In genomic region chr8:77623677-77624209, GRCm38 (mm10) we compare ENCODE assay signal across 30 mouse cellular contexts. TPM values are rescaled to one million over a fixed set of nuclear protein-coding genes. Genes with fewer than 3 reads are reported as not detected.
DNase-seq lines count a peak whose midpoint lies in the region; ATAC-seq lines count a peak whose summit lies in the region.
"Had no signal": no experiment of that assay in that cellular context is flagged by ENCODE, and none has a peak within 500 bp of the region (broad histone marks: within the 10 kb centered on the region; RNA-seq: fewer than 3 reads in every experiment).

No protein-coding gene starts in this region.

- H3K4me1 ChIP-seq in neural tube, embryonic 12.5 days = no peaks in the 10 kb centered on the region
- H3K4me1 ChIP-seq: embryonic facial prominence, embryonic 15.5 days; forebrain, embryonic 15.5 days; heart, embryonic 13.5 days; hindbrain, embryonic 15.5 days; kidney, embryonic 15.5 days; limb, embryonic 12.5 days; midbrain, embryonic 15.5 days had no signal

- peak; percentile 61 for ATAC-seq in neural tube, embryonic 12.5 days (ENCODE audit: low FRiP score, low read depth)
- ATAC-seq in activated CD4-positive, CD25-positive, alpha-beta regulatory T cell, adult 4 months = peak; percentile 77
- peak; percentile 29; the same call in 1 of the 2 replicates for ATAC-seq in megakaryocyte progenitor cell, adult 5-6 weeks (replicated peaks; ENCODE audit: poor library complexity)
- ATAC-seq in erythroblast, adult 5-6 weeks (replicated peaks; ENCODE audit: low FRiP score, poor library complexity, severe bottlenecking) = no peak
- ATAC-seq: forebrain, embryonic 15.5 days; intestine, postnatal 0 days; liver, postnatal 0 days; lung, postnatal 0 days; midbrain, embryonic 15.5 days had no signal

- no peaks in the 10 kb centered on the region for H3K9me3 ChIP-seq in neural tube, embryonic 12.5 days
- H3K9me3 ChIP-seq: embryonic facial prominence, embryonic 15.5 days; forebrain, embryonic 15.5 days; heart, embryonic 13.5 days; hindbrain, embryonic 15.5 days; kidney, embryonic 15.5 days; limb, embryonic 12.5 days; midbrain, embryonic 15.5 days had no signal

- peak; percentile 64 for DNase-seq in heart, adult 11 months
- no peak for DNase-seq in heart, adult 9 months (ENCODE audit: low spot score in 2 of 2)
- no peak for DNase-seq in neural tube, embryonic 10.5 days (ENCODE audit: extremely low spot score, low spot score)
- no peak for DNase-seq in ovary, adult 18-20 months (ENCODE audit: low spot score)
- DNase-seq: cerebellum, adult 18-20 months; cerebellum, postnatal 14 days; heart, adult 18-20 months; kidney, postnatal 36 days; layer of hippocampus, postnatal 36 days; liver, postnatal 0 days; retina, postnatal 1 day; right cerebral cortex, postnatal 25 days; spleen, adult 18-20 months; thymus, postnatal 36 days had no signal

- no peak overlapping the region for H3K9ac ChIP-seq in neural tube, embryonic 12.5 days
- H3K9ac ChIP-seq: embryonic facial prominence, embryonic 15.5 days; forebrain, embryonic 15.5 days; heart, embryonic 13.5 days; hindbrain, embryonic 15.5 days; kidney, embryonic 15.5 days; limb, embryonic 12.5 days; liver, postnatal 0 days; midbrain, embryonic 15.5 days had no signal

- no peak overlapping the region for H3K4me2 ChIP-seq in neural tube, embryonic 12.5 days (replicated peaks)
- H3K4me2 ChIP-seq: embryonic facial prominence, embryonic 15.5 days; forebrain, embryonic 15.5 days; heart, embryonic 13.5 days; hindbrain, embryonic 15.5 days; kidney, embryonic 15.5 days; limb, embryonic 12.5 days; liver, embryonic 11.5 days; midbrain, embryonic 15.5 days had no signal

- H3K4me3 ChIP-seq in neural tube, embryonic 12.5 days = no peak overlapping the region
- H3K4me3 ChIP-seq: embryonic facial prominence, embryonic 15.5 days; forebrain, embryonic 15.5 days; heart, embryonic 13.5 days; hindbrain, embryonic 15.5 days; kidney, embryonic 15.5 days; limb, embryonic 12.5 days; midbrain, embryonic 15.5 days; myocyte had no signal

- no peaks in the 10 kb centered on the region for H3K36me3 ChIP-seq in neural tube, embryonic 12.5 days
- H3K36me3 ChIP-seq: embryonic facial prominence, embryonic 15.5 days; forebrain, embryonic 15.5 days; heart, embryonic 13.5 days; hindbrain, embryonic 15.5 days; kidney, embryonic 15.5 days; limb, embryonic 12.5 days; midbrain, embryonic 15.5 days had no signal

- H3K27ac ChIP-seq in neural tube, embryonic 12.5 days = no peak overlapping the region
- H3K27ac ChIP-seq: embryonic facial prominence, embryonic 15.5 days; forebrain, embryonic 15.5 days; heart, embryonic 13.5 days; hindbrain, embryonic 15.5 days; kidney, embryonic 15.5 days; limb, embryonic 12.5 days; midbrain, embryonic 15.5 days had no signal

- H3K27me3 ChIP-seq in neural tube, embryonic 12.5 days (replicated peaks) = no peaks in the 10 kb centered on the region
- H3K27me3 ChIP-seq: CH12.LX; embryonic facial prominence, embryonic 15.5 days; forebrain, embryonic 15.5 days; heart, embryonic 13.5 days; hindbrain, embryonic 15.5 days; kidney, embryonic 15.5 days; limb, embryonic 12.5 days; midbrain, embryonic 15.5 days had no signal

- WGBS in neural tube, embryonic 12.5 days = 54% methylated on average over 7 of the region's 7 CpGs

RNA-seq across cellular contexts. Expression of gene Tmem184c, which starts 13.2 kb away (rescaled TPM):
- 61.5 and 64.0 TPM in 2 replicates for polyA plus RNA-seq in neural tube, embryonic 12.5 days (2016; fragmentation: Nextera tagmentation; extraction: Ambion mirVana)
- polyA plus RNA-seq in activated CD4-positive, CD25-positive, alpha-beta regulatory T cell, adult 4 months (2017; shearing (Covaris generic)) = 10 to 100 TPM; 15.6 to 24.6 TPM
- total RNA-seq in megakaryocyte progenitor cell, adult 5-6 weeks (2015) = 26.6 and 36.9 TPM in 2 replicates
- total RNA-seq in megakaryocyte progenitor cell, adult 5-6 weeks (2017) = 23.3 and 25.2 TPM in 2 replicates
- total RNA-seq in erythroblast, adult 5-6 weeks (2015; ENCODE audit: low replicate concordance) = 1.5 and 3.5 TPM in 2 replicates
- total RNA-seq in erythroblast, adult 5-6 weeks (2017; ENCODE audit: low replicate concordance) = 6.3 and 9.6 TPM in 2 replicates
